Mouse (Mus musculus) lung, adult 2 months (tissue): ENCODE results near the gene Sntb2. TPM values are rescaled to one million over a fixed set of nuclear protein-coding genes. Genes with fewer than 3 reads are reported as not detected.
"Not testable (repeated sequence)": the region's sequence is repeated elsewhere in the genome, so short reads cannot be mapped to it uniquely, and the experiment has no call there.

Experiments
- DNase-seq: peaks from one replicate; pipeline ENCODE4 v3.0.0; 2022
- H3K4me1 ChIP-seq: fragments of 200-500 bp; 2 replicates; pipeline ENCODE4 v1.6.1; 2011; ENCODE audit warnings: low read length; ENCODE audit not compliant: control insufficient read depth, insufficient read depth
- H3K4me3 ChIP-seq: fragments of 200-500 bp; replicated peaks from 2 replicates; pipeline ENCODE3; 2011; ENCODE audit warnings: low read depth, mild to moderate bottlenecking, control low read depth, low read length; ENCODE audit errors: extremely low read depth
- CTCF ChIP-seq: fragments of 200-500 bp; IDR thresholded peaks from 2 replicates; pipeline ENCODE4 v1.5.1; 2011; ENCODE audit warnings: mild to moderate bottlenecking, low read length, control low read depth; ENCODE audit not compliant: insufficient read depth
- POLR2A ChIP-seq: fragments of 200-500 bp; IDR thresholded peaks from 2 replicates; pipeline ENCODE4 v1.6.1; 2011; ENCODE audit warnings: low read depth, mild to moderate bottlenecking, control low read depth, low read length, borderline replicate concordance; ENCODE audit errors: extremely low read depth
- WGBS: fragments of 180-500 bp; shearing (Covaris S2); methylation state at CpG from one replicate; pipeline ENCODE4 v1.1.7; 2018; 5-methylcytosine and 5-hydroxymethylcytosine counted together
- polyA plus RNA-seq: library from polyadenylated mRNA; depleted of rRNA; stranded (reverse); fragments of >200 nt; gene quantifications from 2 replicates; pipeline ENCODE4 v1.2.3, GENCODE M21; 2012

Gene Sntb2
- polyA plus RNA-seq, 1 experiment = 12.1 TPM

GRCm38 (mm10) chr8:107029310-107029709, 93.8 kb downstream of the Sntb2 start:
- TF ChIP-seq POLR2A (no peak), CTCF (no peak)
- Histone ChIP-seq H3K4me3 (no peak overlapping the region), H3K4me1 (peaks cover 9% of the 10 kb centered on the region)
- 62% methylated on average over 3 of the region's 3 CpGs for WGBS
- DNase-seq = no peak

- TF ChIP-seq POLR2A (no peak), CTCF (no peak)
- Histone ChIP-seq H3K4me3 (no peak overlapping the region), H3K4me1 (peaks cover 9% of the 10 kb centered on the region)
- 54% methylated on average over 5 of the region's 5 CpGs for WGBS
- DNase-seq = no peak
These were observed 94.5 kb downstream of the Sntb2 start for GRCm38 (mm10) chr8:107030058-107030457.

GRCm38 (mm10) chr8:107030650-107031576, 95.4 kb downstream of the Sntb2 start, which contains the start of gene Vps4a:
Vps4a (plus strand) TSS chr8:107031222.
- DNase-seq = peak; percentile 98
- H3K4me3 ChIP-seq = peak within 1 kb of the TSS; percentile 94
- peak; percentile 54 for TF ChIP-seq CTCF
- TF ChIP-seq POLR2A = peak; percentile 72
- peaks cover 9% of the 10 kb centered on the region for H3K4me1 ChIP-seq
- 5% methylated on average over 65 of the region's 66 CpGs for WGBS

GRCm38 (mm10) chr8:107031577-107032090, 96.1 kb downstream of the Sntb2 start:
- WGBS = under 1% methylated on average over 40 of the region's 40 CpGs
- DNase-seq = no peak
- TF ChIP-seq CTCF (no peak), POLR2A (no peak)
- peak overlapping the region; percentile 94 for H3K4me3 ChIP-seq
- peaks cover 13% of the 10 kb centered on the region for H3K4me1 ChIP-seq

- peaks cover 14% of the 10 kb centered on the region for H3K4me1 ChIP-seq
- not testable (repeated sequence) for H3K4me3 ChIP-seq, DNase-seq
- 96% methylated on average over 2 of the region's 2 CpGs for WGBS
These were observed 98.1 kb downstream of the Sntb2 start for GRCm38 (mm10) chr8:107033609-107034008.

- TF ChIP-seq CTCF = no peak
- no peak for TF ChIP-seq POLR2A
- Histone ChIP-seq H3K4me1 (peaks cover 14% of the 10 kb centered on the region), H3K4me3 (no peak overlapping the region)
- 96% methylated on average over 3 of the region's 3 CpGs for WGBS
- no peak for DNase-seq
These were observed 100.1 kb downstream of the Sntb2 start for GRCm38 (mm10) chr8:107035641-107036040.

- Histone ChIP-seq H3K4me1 (peaks cover 14% of the 10 kb centered on the region), H3K4me3 (no peak overlapping the region)
- WGBS = 50% methylated on average over 8 of the region's 8 CpGs
- TF ChIP-seq POLR2A (no peak), CTCF (no peak)
- DNase-seq = no peak
These were observed 101.1 kb downstream of the Sntb2 start for GRCm38 (mm10) chr8:107036626-107037025.

- peaks cover 4% of the 10 kb centered on the region for H3K4me1 ChIP-seq
- DNase-seq = no peak
- WGBS = 67% methylated on average over 7 of the region's 7 CpGs
- no peak overlapping the region for H3K4me3 ChIP-seq
- TF ChIP-seq CTCF (no peak), POLR2A (no peak)
These were observed 105.1 kb downstream of the Sntb2 start for GRCm38 (mm10) chr8:107040632-107041031.

- Histone ChIP-seq H3K4me1 (peaks cover 3% of the 10 kb centered on the region; the same call in 1 of the 2 replicates), H3K4me3 (no peak overlapping the region)
- 93% methylated on average over 6 of the region's 6 CpGs for WGBS
- DNase-seq = no peak
- no peak for TF ChIP-seq CTCF
- no peak for TF ChIP-seq POLR2A
These were observed 109.9 kb downstream of the Sntb2 start for GRCm38 (mm10) chr8:107045478-107045877.

GRCm38 (mm10) chr8:107046976-107047375, 111.4 kb downstream of the Sntb2 start:
- DNase-seq = no peak
- H3K4me3 ChIP-seq = no peak overlapping the region
- WGBS = 60% methylated on average over 5 of the region's 5 CpGs
- peaks cover 3% of the 10 kb centered on the region; the same call in 1 of the 2 replicates for H3K4me1 ChIP-seq
- TF ChIP-seq POLR2A = no peak
- TF ChIP-seq CTCF = no peak
